Comparison of ENCODE assay signal across 25 mouse cellular contexts in genomic region chr9:45255431-45255830, GRCm38 (mm10). TPM values are rescaled to one million over a fixed set of nuclear protein-coding genes. Genes with fewer than 3 reads are reported as not detected.
"Had no signal": no experiment of that assay in that cellular context is flagged by ENCODE, and none has a peak within 500 bp of the region (broad histone marks: within the 10 kb centered on the region; RNA-seq: fewer than 3 reads in every experiment).

No protein-coding gene starts in this region.

- H3K4me3 ChIP-seq: gastrocnemius, adult 2 months; heart, embryonic 10.5 days; heart, embryonic 12.5 days; hindbrain, embryonic 10.5 days; hindbrain, embryonic 12.5 days; intestine, embryonic 15.5 days; layer of hippocampus, adult 2 months; left cerebral cortex, adult 2 months; limb, embryonic 10.5 days; limb, embryonic 12.5 days; liver, embryonic 13.5 days; liver, embryonic 15.5 days had no signal

- H3K4me1 ChIP-seq: hindbrain, embryonic 12.5 days; intestine, embryonic 15.5 days; limb, embryonic 12.5 days had no signal

- H3K9ac ChIP-seq: heart, embryonic 12.5 days; hindbrain, embryonic 12.5 days; hindbrain, embryonic 14.5 days; intestine, embryonic 15.5 days; limb, embryonic 12.5 days; liver, embryonic 13.5 days; liver, embryonic 15.5 days had no signal

- DNase-seq: gastrocnemius, adult 2 months; gastrocnemius, postnatal 10 days; gastrocnemius, postnatal 25 days; heart, adult 18-20 months; heart, postnatal 10 days; heart, postnatal 4 days; liver; liver, embryonic 13.5 days had no signal

- H3K36me3 ChIP-seq: heart, embryonic 10.5 days; heart, embryonic 12.5 days; hindbrain, embryonic 10.5 days; hindbrain, embryonic 12.5 days; intestine, embryonic 15.5 days; limb, embryonic 10.5 days; limb, embryonic 12.5 days; liver, embryonic 13.5 days; liver, embryonic 15.5 days had no signal

- H3K27me3 ChIP-seq: hindbrain, embryonic 12.5 days; intestine, embryonic 15.5 days; liver, embryonic 13.5 days; liver, embryonic 15.5 days had no signal

- ATAC-seq: forebrain, embryonic 16.5 days; hindbrain, embryonic 16.5 days; inflammation-experienced regulatory T-cells, adult 6 months; intestine, embryonic 15.5 days; intestine, postnatal 0 days had no signal

- H3K27ac ChIP-seq: gastrocnemius, adult 2 months; heart, embryonic 10.5 days; hindbrain, embryonic 10.5 days; hindbrain, embryonic 12.5 days; hindbrain, embryonic 14.5 days; intestine, embryonic 15.5 days; layer of hippocampus, adult 2 months; left cerebral cortex, adult 2 months; limb, embryonic 10.5 days; limb, embryonic 12.5 days; liver, embryonic 13.5 days; liver, embryonic 15.5 days had no signal

- H3K4me2 ChIP-seq: heart, embryonic 12.5 days; hindbrain, embryonic 12.5 days; hindbrain, embryonic 14.5 days; intestine, embryonic 15.5 days; limb, embryonic 12.5 days; liver, embryonic 11.5 days; liver, embryonic 13.5 days; liver, embryonic 15.5 days had no signal

- H3K9me3 ChIP-seq: heart, embryonic 10.5 days; heart, embryonic 12.5 days; hindbrain, embryonic 10.5 days; hindbrain, embryonic 12.5 days; intestine, embryonic 15.5 days; limb, embryonic 10.5 days; limb, embryonic 12.5 days; liver, embryonic 13.5 days; liver, embryonic 15.5 days had no signal

RNA-seq across cellular contexts. Expression of gene Tmprss4, which starts 51.5 kb away (rescaled TPM):
- polyA plus RNA-seq: forebrain, embryonic 16.5 days; heart, embryonic 10.5 days; heart, embryonic 12.5 days; heart, embryonic 14.5 days; hindbrain, embryonic 10.5 days; hindbrain, embryonic 14.5 days; hindbrain, embryonic 16.5 days; inflammation-experienced regulatory T-cells, adult 6 months; limb, embryonic 12.5 days; liver, embryonic 11.5 days; liver, embryonic 15.5 days had no signal
